Mouse (Mus musculus) CH12.LX (cell line): Measurements from ENCODE around the gene Fancc. TPM values are rescaled to one million over a fixed set of nuclear protein-coding genes. Genes with fewer than 3 reads are reported as not detected.

ENCODE experiments used
- DNase-seq: peaks from one replicate; pipeline ENCODE4 v3.0.0-alpha.2; 2013; ENCODE audit errors: extremely low read depth
- H3K27ac ChIP-seq: 2 replicates; pipeline ENCODE4 v1.5.1; 2012; ENCODE audit warnings: low read depth, mild to moderate bottlenecking, control low read depth, moderate library complexity; ENCODE audit not compliant: insufficient read depth
- H3K27me3 ChIP-seq: replicated peaks from 2 replicates; pipeline ENCODE3; 2012; ENCODE audit warnings: inconsistent platforms
- H3K36me3 ChIP-seq, 2 experiments: replicated peaks in 1 of 2; 2 replicates each; pipeline versions ENCODE3 to v1.6.1; 2012; ENCODE audit warnings: inconsistent platforms in 1 of 2, low read length in 1 of 2, mild to moderate bottlenecking in 1 of 2, mixed read lengths in 1 of 2, moderate library complexity in 1 of 2; ENCODE audit not compliant: control insufficient read depth in 1 of 2, insufficient read depth in 1 of 2
- H3K4me1 ChIP-seq, 2 experiments: 2 replicates each; pipeline ENCODE4 v1.6.1; 2012; ENCODE audit warnings: inconsistent platforms in 1 of 2, moderate library complexity in 1 of 2; ENCODE audit not compliant: insufficient read depth in 2 of 2, control insufficient read depth in 1 of 2
- H3K4me2 ChIP-seq: 2 replicates; pipeline ENCODE4 v1.6.1; 2012; ENCODE audit warnings: low read depth, mild to moderate bottlenecking, control low read depth; ENCODE audit not compliant: poor library complexity, insufficient read depth, severe bottlenecking
- H3K4me3 ChIP-seq, 3 experiments: fragments of 150-350 bp in 1 of 3; sonication (generic) in 1 of 3; replicated peaks in 1 of 3; 2 replicates each; pipeline versions ENCODE3 to v1.5.1; 2011 to 2012; ENCODE audit warnings: low read depth in 2 of 3, low read length in 2 of 3, mild to moderate bottlenecking in 2 of 3, moderate library complexity in 2 of 3, control low read depth in 1 of 3, improper control_type of control experiment in 1 of 3, inconsistent platforms in 1 of 3, mixed read lengths in 1 of 3; ENCODE audit not compliant: poor library complexity in 1 of 3
- H3K79me2 ChIP-seq: replicated peaks from 2 replicates; pipeline ENCODE4 v1.6.1; 2012; ENCODE audit warnings: mild to moderate bottlenecking, moderate library complexity; ENCODE audit not compliant: control insufficient read depth, poor library complexity, insufficient read depth, severe bottlenecking; ENCODE audit errors: extremely low read depth
- H3K9ac ChIP-seq: 2 replicates; pipeline ENCODE4 v1.6.1; 2012; ENCODE audit warnings: low read depth, mild to moderate bottlenecking, control low read depth, moderate library complexity; ENCODE audit not compliant: insufficient read depth
- H3K9me3 ChIP-seq: replicated peaks from 2 replicates; pipeline ENCODE3; 2012; ENCODE audit warnings: low read length, inconsistent platforms, mixed read lengths
- BHLHE40 ChIP-seq: IDR thresholded peaks from 2 replicates; pipeline ENCODE4 v1.6.1; 2011; ENCODE audit warnings: mild to moderate bottlenecking, low read depth, low read length, improper control_type of control experiment
- CHD1 ChIP-seq: IDR thresholded peaks from 2 replicates; pipeline ENCODE4 v1.6.1; 2012; ENCODE audit warnings: low read depth, low read length, improper control_type of control experiment, inconsistent platforms
- CHD2 ChIP-seq: IDR thresholded peaks from 2 replicates; pipeline ENCODE4 v1.6.1; 2011; ENCODE audit warnings: low read length, improper control_type of control experiment
- CTCF ChIP-seq, 2 experiments: IDR thresholded peaks in 1 of 2; conservative IDR thresholded peaks in 1 of 2; 2 replicates each; pipeline ENCODE4 v1.5.1; 2011 to 2012; ENCODE audit warnings: low read depth in 2 of 2, low read length in 2 of 2, improper control_type of control experiment in 1 of 2, inconsistent platforms in 1 of 2, mild to moderate bottlenecking in 1 of 2, moderate library complexity in 1 of 2
- EP300 ChIP-seq: IDR thresholded peaks from 2 replicates; pipeline ENCODE4 v1.6.1; 2011; ENCODE audit warnings: low read length, improper control_type of control experiment
- ETS1 ChIP-seq: conservative IDR thresholded peaks from 2 replicates; pipeline ENCODE4 v1.6.1; 2012; ENCODE audit warnings: low read depth, mild to moderate bottlenecking, inconsistent platforms, low read length, improper control_type of control experiment, moderate library complexity
- GABPA ChIP-seq: IDR thresholded peaks from 2 replicates; pipeline ENCODE4 v1.6.1; 2012; ENCODE audit warnings: low read depth, low read length, improper control_type of control experiment, inconsistent platforms; ENCODE audit not compliant: insufficient replicate concordance
- IRF4 ChIP-seq: IDR thresholded peaks from 2 replicates; pipeline ENCODE4 v1.6.1; 2014; ENCODE audit warnings: low read depth, mild to moderate bottlenecking, inconsistent platforms, low read length, improper control_type of control experiment
- JUND ChIP-seq: conservative IDR thresholded peaks from 2 replicates; pipeline ENCODE4 v1.6.1; 2011; ENCODE audit warnings: low read depth, low read length, improper control_type of control experiment
- KAT2A ChIP-seq: IDR thresholded peaks from 2 replicates; pipeline ENCODE4 v1.6.1; 2012; ENCODE audit warnings: low read length, improper control_type of control experiment, inconsistent platforms; ENCODE audit not compliant: insufficient replicate concordance
- MAFK ChIP-seq: IDR thresholded peaks from 2 replicates; pipeline ENCODE4 v1.6.1; 2011; ENCODE audit warnings: low read length, improper control_type of control experiment; ENCODE audit not compliant: insufficient replicate concordance
- MAZ ChIP-seq: IDR thresholded peaks from 2 replicates; pipeline ENCODE4 v1.6.1; 2012; ENCODE audit warnings: low read depth, mild to moderate bottlenecking, inconsistent platforms, low read length, improper control_type of control experiment, moderate library complexity
- MXI1 ChIP-seq: IDR thresholded peaks from 2 replicates; pipeline ENCODE4 v1.6.1; 2011; ENCODE audit warnings: mild to moderate bottlenecking, low read depth, low read length, improper control_type of control experiment
- MYC ChIP-seq: IDR thresholded peaks from 2 replicates; pipeline ENCODE4 v1.6.1; 2011; ENCODE audit warnings: low read depth, mild to moderate bottlenecking, improper control_type of control experiment, low read length
- PAX5 ChIP-seq: IDR thresholded peaks from 2 replicates; pipeline ENCODE4 v1.6.1; 2012; ENCODE audit warnings: low read length, inconsistent platforms, mixed read lengths
- POLR2AphosphoS2 ChIP-seq: IDR thresholded peaks from 2 replicates; pipeline ENCODE4 v1.6.1; 2011; ENCODE audit warnings: low read depth, low read length, improper control_type of control experiment
- SIN3A ChIP-seq: IDR thresholded peaks from 2 replicates; pipeline ENCODE4 v1.6.1; 2012; ENCODE audit warnings: low read length, improper control_type of control experiment, inconsistent platforms
- SMC3 ChIP-seq: IDR thresholded peaks from 2 replicates; pipeline ENCODE4 v1.6.1; 2011; ENCODE audit warnings: low read depth, low read length, improper control_type of control experiment
- USF2 ChIP-seq: conservative IDR thresholded peaks from 2 replicates; pipeline ENCODE4 v1.6.1; 2011; ENCODE audit warnings: low read depth, low read length, improper control_type of control experiment
- ZKSCAN1 ChIP-seq: IDR thresholded peaks from 2 replicates; pipeline ENCODE4 v1.6.1; 2012; ENCODE audit warnings: low read depth, inconsistent platforms, low read length, improper control_type of control experiment, borderline replicate concordance
- ZMIZ1 ChIP-seq: IDR thresholded peaks from 2 replicates; pipeline ENCODE4 v1.6.1; 2012; ENCODE audit warnings: low read depth, mild to moderate bottlenecking, inconsistent platforms, low read length, improper control_type of control experiment
- ZNF384 ChIP-seq: IDR thresholded peaks from 2 replicates; pipeline ENCODE4 v1.6.1; 2012; ENCODE audit warnings: low read depth, low read length, improper control_type of control experiment, inconsistent platforms
- dilution Hi-C: fragments of 300-500 bp; cut with MboI; formaldehyde crosslinking; loops from 2 replicates; pipeline ENCODE4 v1.14.3; 2020; ENCODE audit warnings: low sequenced_read_pairs; ENCODE audit not compliant: extremely low pct_unique_long_range_greater_than_20kb, extremely low pct_ligation_motif_present
- in situ Hi-C: fragments of 300-500 bp; cut with MboI; formaldehyde crosslinking; loops from 3 replicates; pipeline ENCODE4 v1.14.3; 2019; ENCODE audit warnings: low sequenced_read_pairs, low pct_ligation_motif_present, low pct_unique_long_range_greater_than_20kb, mixed read lengths
- polyA plus RNA-seq: library from polyadenylated mRNA; unstranded; fragments of >175 nt; gene quantifications from 2 replicates; pipeline ENCODE4 v1.2.1, GENCODE M21; 2012; ENCODE audit warnings: low read depth; ENCODE audit not compliant: insufficient read length
- total RNA-seq, 2 experiments: library from RNA; depleted of rRNA; stranded (reverse); fragments of 300-350 nt in 1 of 2; fragments of >200 nt in 1 of 2; gene quantifications; 2 replicates each; pipeline ENCODE4 v1.2.3; 2012 to 2014

The Fancc gene
- total and polyA plus RNA-seq, 3 experiments, result 8.2 to 12.4 (median 8.7) TPM

- Histone ChIP-seq H3K9ac (no peak overlapping the region), H3K4me3 (no peak overlapping the region), H3K79me2 (no peaks in the 10 kb centered on the region), H3K9me3 (no peaks in the 10 kb centered on the region), H3K27ac (no peak overlapping the region), H3K27me3 (no peaks in the 10 kb centered on the region), H3K36me3 (peaks cover 84 to 99% of the 10 kb centered on the region in 2 experiments), H3K4me1 (no peaks in the 10 kb centered on the region), H3K4me2 (no peak overlapping the region)
- DNase-seq, result no peak
- no peak for TF ChIP-seq ZNF384
- TF ChIP-seq MYC, result no peak
- TF ChIP-seq PAX5, result no peak
- no peak for TF ChIP-seq SMC3
- TF ChIP-seq POLR2AphosphoS2, result no peak
- TF ChIP-seq SIN3A, result no peak
- TF ChIP-seq KAT2A, result no peak
- TF ChIP-seq GABPA, result no peak
- TF ChIP-seq CHD1, result no peak
- no peak for TF ChIP-seq USF2
- TF ChIP-seq CTCF (conservative IDR thresholded peaks at IDR 0.05 in 1 of 2, IDR thresholded peaks at IDR 0.05 in 1 of 2; ENCODE audit: low read depth in 2 of 2, low read length in 2 of 2), result no peak
- no peak for TF ChIP-seq CHD2
- TF ChIP-seq ZMIZ1, result no peak
- TF ChIP-seq ZKSCAN1, result no peak
- TF ChIP-seq EP300, result no peak
- in situ Hi-C loops, result no loop called here
- dilution Hi-C loops, result no loop called here
Observed at GRCm38 (mm10) chr13:63515542-63515941, 18.5 kb upstream of the Fancc start.

GRCm38 (mm10) chr13:63514931-63515360 is 17.9 kb upstream of the Fancc start:
- Histone ChIP-seq H3K4me2 (no peak overlapping the region), H3K27ac (no peak overlapping the region), H3K27me3 (no peaks in the 10 kb centered on the region), H3K4me3 (no peak overlapping the region), H3K36me3 (peaks cover 82 to 98% of the 10 kb centered on the region in 2 experiments), H3K9me3 (no peaks in the 10 kb centered on the region), H3K79me2 (no peaks in the 10 kb centered on the region), H3K9ac (no peak overlapping the region), H3K4me1 (no peaks in the 10 kb centered on the region)
- dilution Hi-C loops, result no loop called here
- no peak for TF ChIP-seq IRF4
- TF ChIP-seq SIN3A, result no peak
- no peak for TF ChIP-seq MAFK
- TF ChIP-seq JUND, result no peak
- no peak for TF ChIP-seq ETS1
- TF ChIP-seq KAT2A, result no peak
- TF ChIP-seq MAZ, result no peak
- TF ChIP-seq BHLHE40, result no peak
- TF ChIP-seq SMC3, result no peak
- TF ChIP-seq MXI1, result no peak
- no peak for TF ChIP-seq MYC
- DNase-seq, result no peak
- in situ Hi-C loops, result no loop called here
